Comparison of ENCODE assay signal across 20 mouse cellular contexts in genomic region chr9:111391926-111392442, GRCm38 (mm10). TPM values are rescaled to one million over a fixed set of nuclear protein-coding genes. Genes with fewer than 3 reads are reported as not detected.
"Had no signal": no experiment of that assay in that cellular context is flagged by ENCODE, and none has a peak within 500 bp of the region (broad histone marks: within the 10 kb centered on the region; RNA-seq: fewer than 3 reads in every experiment).

No protein-coding gene starts in this region.

- H3K27me3 ChIP-seq: limb, embryonic 13.5 days; liver, embryonic 12.5 days; liver, embryonic 15.5 days; stomach, embryonic 15.5 days had no signal

- H3K9ac ChIP-seq: limb, embryonic 13.5 days; liver, embryonic 12.5 days; liver, embryonic 15.5 days; stomach, embryonic 15.5 days had no signal

- ATAC-seq: liver, embryonic 12.5 days had no signal

- H3K4me3 ChIP-seq: limb, embryonic 13.5 days; liver, embryonic 12.5 days; liver, embryonic 15.5 days; stomach, embryonic 15.5 days had no signal

- H3K4me1 ChIP-seq: limb, embryonic 13.5 days; liver, embryonic 12.5 days; liver, embryonic 15.5 days; stomach, embryonic 15.5 days had no signal

- H3K36me3 ChIP-seq: limb, embryonic 13.5 days; liver, embryonic 12.5 days; liver, embryonic 15.5 days; stomach, embryonic 15.5 days had no signal

- H3K9me3 ChIP-seq: limb, embryonic 13.5 days; liver, embryonic 12.5 days; liver, embryonic 15.5 days; stomach, embryonic 15.5 days had no signal

- H3K4me2 ChIP-seq: limb, embryonic 13.5 days; liver, embryonic 12.5 days; liver, embryonic 15.5 days; midbrain, embryonic 11.5 days; stomach, embryonic 15.5 days had no signal

- H3K27ac ChIP-seq: limb, embryonic 13.5 days; liver, embryonic 12.5 days; liver, embryonic 15.5 days; stomach, embryonic 15.5 days had no signal

- DNase-seq: kidney, postnatal 14 days; kidney, postnatal 4 days; left cerebral cortex, postnatal 4 days; liver; lung, adult 2 months; lung, postnatal 14 days; lung, postnatal 4 days; midbrain, embryonic 14.5 days; right cerebral cortex, adult 18-20 months; right cerebral cortex, postnatal 25 days; spleen, adult 18-20 months; thymus, adult 18-20 months; thymus, postnatal 36 days had no signal

RNA-seq across cellular contexts. Expression of gene Dclk3, which starts 46.9 kb away (rescaled TPM):
- total RNA-seq: megakaryocyte progenitor cell, adult 5-6 weeks; megakaryocyte-erythroid progenitor cell, adult 5-6 weeks had no signal
- polyA plus RNA-seq: liver, embryonic 15.5 days had no signal
